Mouse (Mus musculus): ENCODE data around the gene Rnf138rt1.

The Rnf138rt1 gene

DNA sequence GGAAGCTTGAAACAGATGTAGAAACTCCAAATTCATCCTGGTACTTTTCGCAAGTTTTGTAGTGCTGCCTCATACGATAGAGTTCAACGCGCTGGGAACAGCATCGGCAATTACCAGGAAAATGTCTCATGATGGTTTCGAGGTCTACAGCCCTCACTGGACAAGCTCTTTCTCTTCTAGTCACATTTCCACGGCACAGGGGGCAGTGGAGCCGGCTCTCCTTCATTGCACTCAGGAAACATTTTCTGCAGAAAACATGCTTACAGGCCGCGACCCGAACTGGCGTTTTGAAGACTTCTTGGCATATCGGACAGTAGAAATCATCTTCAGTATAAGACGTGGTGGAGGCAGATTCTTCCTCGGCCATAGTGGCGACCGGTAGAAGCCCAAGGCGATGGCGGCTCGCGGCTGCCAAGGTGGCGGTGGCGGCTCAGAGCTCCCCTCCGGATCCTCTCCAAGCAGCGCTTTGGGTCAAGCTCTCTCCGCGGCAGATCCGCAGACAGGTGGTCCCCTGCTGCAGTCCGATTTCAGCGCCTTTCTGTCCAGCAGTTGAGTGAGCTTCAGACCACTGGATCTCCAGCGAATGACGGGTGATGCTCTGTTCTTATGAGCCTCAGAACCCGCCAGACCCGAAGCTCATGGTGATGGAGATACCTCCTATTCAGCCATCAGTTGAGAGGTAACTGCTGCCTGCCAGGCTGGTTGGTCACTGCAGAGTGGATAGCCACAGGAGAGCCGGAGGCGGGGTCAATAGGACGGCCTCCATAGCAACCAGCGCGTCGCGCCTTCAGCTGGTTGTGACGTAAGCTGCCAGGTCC lies at the start of gene Rnf138rt1:
Gene Rnf138rt1, minus strand, starts transcription at position 713 of the 818 bp plus-strand sequence.
- DNase-seq (ENCODE audit: low spot score in 2 of 2): peak in 1 of 2 experiments; percentile 0

DNA sequence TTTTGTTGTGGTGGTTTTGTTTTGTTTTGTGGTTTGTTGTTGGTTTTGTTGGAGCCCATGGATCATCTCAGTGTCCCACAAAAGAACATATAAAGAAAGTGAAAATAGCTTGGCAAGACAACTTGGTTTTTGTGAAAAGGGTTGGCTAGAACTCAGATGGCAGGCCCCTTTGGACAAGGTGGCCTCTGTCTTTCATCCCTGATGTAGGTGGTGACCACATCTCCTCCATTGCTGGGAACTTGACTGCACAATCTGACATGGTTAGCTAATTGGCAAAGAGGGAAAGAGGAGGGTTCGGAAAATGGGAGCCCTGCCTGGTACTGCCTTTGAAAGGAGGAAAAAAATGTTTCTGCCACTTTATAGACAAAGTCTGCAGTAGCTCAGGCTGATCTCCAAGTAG lies 46.1 kb upstream of the Rnf138rt1 start:
- DNase-seq (ENCODE audit: low spot score in 2 of 2): no peak

- no peak for DNase-seq (ENCODE audit: low spot score in 2 of 2)
These were observed 5.2 kb upstream of the Rnf138rt1 start for GRCm38 (mm10) chrX:163766290-163766689.

DNA sequence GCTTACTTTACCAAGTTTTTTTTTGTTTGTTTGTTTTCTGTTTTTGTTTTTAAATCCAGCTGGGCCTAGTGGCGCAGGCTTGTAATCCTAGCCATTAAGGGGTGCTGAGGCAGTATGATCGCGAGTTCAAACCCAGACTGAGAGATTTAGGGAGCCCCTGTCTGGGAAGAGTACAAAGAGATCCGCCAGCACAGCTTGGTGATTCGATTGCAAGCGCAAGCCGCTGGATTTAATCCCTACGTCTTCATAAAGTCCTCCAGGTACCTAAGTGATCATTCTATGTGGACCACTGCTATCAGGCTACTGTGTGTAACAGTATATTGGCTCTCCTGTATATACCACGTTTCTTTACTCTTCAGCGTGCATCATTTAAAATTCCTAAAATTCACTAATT lies 303 bp upstream of the Rnf138rt1 start:
- no peak for DNase-seq (ENCODE audit: low spot score in 2 of 2)

GRCm38 (mm10) chrX:163745996-163746395 lies 15.1 kb downstream of the Rnf138rt1 start:
- DNase-seq (ENCODE audit: low spot score in 2 of 2): no peak

DNA sequence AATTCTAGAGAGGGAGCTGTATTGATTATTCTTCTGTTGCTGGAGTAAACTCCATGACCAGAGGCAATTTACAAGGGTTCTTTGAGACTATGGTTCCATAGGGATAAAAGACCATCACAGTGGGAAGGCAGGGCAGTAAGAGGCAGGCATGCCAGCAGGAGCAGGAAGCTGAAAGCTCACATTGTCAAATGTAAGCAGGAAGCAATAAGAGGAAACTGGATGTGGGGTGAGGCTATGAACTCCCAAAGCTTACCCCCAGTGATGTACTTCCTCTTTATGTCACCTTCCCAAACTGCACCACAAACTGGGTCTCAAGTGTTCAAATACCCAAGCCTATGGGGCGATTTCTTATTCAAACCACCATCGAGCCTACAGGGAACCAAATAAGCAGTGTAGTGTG lies 17.2 kb downstream of the Rnf138rt1 start:
- DNase-seq (ENCODE audit: low spot score in 2 of 2): no peak

GRCm38 (mm10) chrX:163738904-163739303 lies 22.2 kb downstream of the Rnf138rt1 start:
- no peak for DNase-seq (ENCODE audit: low spot score in 2 of 2)

GRCm38 (mm10) chrX:163734145-163734544 lies 27.0 kb downstream of the Rnf138rt1 start:
- DNase-seq (ENCODE audit: low spot score in 2 of 2): no peak

DNA sequence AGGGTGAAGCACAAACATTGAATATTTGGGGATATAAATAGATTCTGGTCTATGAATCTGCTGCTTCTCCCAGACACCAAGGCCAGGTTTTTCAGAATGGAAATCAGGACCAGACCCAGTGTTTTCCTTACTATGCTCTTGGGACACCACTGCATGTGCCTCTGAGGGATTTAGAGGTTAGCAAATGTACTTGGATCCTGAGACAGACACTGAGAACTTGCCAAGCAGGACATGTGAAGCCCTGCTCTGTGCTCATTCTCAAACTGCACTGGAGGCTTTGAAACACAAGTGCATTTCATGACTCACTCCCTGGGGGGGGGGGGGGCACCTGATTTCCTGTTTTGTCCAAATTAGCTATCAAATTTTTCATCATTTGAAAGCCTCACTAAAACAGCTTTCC lies 37.5 kb downstream of the Rnf138rt1 start:
- DNase-seq (ENCODE audit: low spot score in 2 of 2): no peak

GRCm38 (mm10) chrX:163722785-163723577 lies 38.1 kb downstream of the Rnf138rt1 start:
- DNase-seq (ENCODE audit: low spot score in 2 of 2): no peak

- no peak for DNase-seq (ENCODE audit: low spot score in 2 of 2)
These were observed 40.5 kb downstream of the Rnf138rt1 start for GRCm38 (mm10) chrX:163720597-163720996.

All from urinary bladder, adult 18-20 months (tissue).